Mouse (Mus musculus) hindbrain, embryonic 11.5 days (tissue): Measurements from ENCODE around the gene Ang6. TPM values are rescaled to one million over a fixed set of nuclear protein-coding genes. Genes with fewer than 3 reads are reported as not detected.
"Not testable (repeated sequence)": the region's sequence is repeated elsewhere in the genome, so short reads cannot be mapped to it uniquely, and the experiment has no call there.

Experiments
- ATAC-seq: fragments of 200-750 bp; cut with Nextera tagmentation; 2 replicates; pipeline ENCODE4 v1.8.0; 2017; ENCODE audit warnings: mild to moderate bottlenecking, moderate TSS enrichment, moderate library complexity; ENCODE audit not compliant: low FRiP score
- DNase-seq: peaks from one replicate; pipeline ENCODE4 v3.0.0-alpha.2; 2015; ENCODE audit warnings: low spot score
- H3K27ac ChIP-seq: fragments of 300-500 bp; sonication (generic); 2 replicates; pipeline ENCODE4 v1.5.1; 2014; ENCODE audit warnings: mild to moderate bottlenecking, low read depth, low read length
- H3K27me3 ChIP-seq: fragments of 300-500 bp; sonication (generic); 2 replicates; pipeline ENCODE4 v1.6.1; 2014; ENCODE audit warnings: mild to moderate bottlenecking, low read length, moderate library complexity, mixed read lengths; ENCODE audit not compliant: control insufficient read depth, insufficient read depth
- H3K36me3 ChIP-seq: fragments of 300-500 bp; sonication (generic); 2 replicates; pipeline ENCODE4 v1.6.1; 2014; ENCODE audit warnings: mild to moderate bottlenecking, low read length, moderate library complexity, mixed read lengths; ENCODE audit not compliant: control insufficient read depth, insufficient read depth
- H3K4me1 ChIP-seq: fragments of 300-500 bp; sonication (generic); replicated peaks from 2 replicates; pipeline ENCODE4 v1.6.1; 2014; ENCODE audit warnings: low read length, mixed read lengths; ENCODE audit not compliant: control insufficient read depth, insufficient read depth
- H3K4me2 ChIP-seq: fragments of 300-500 bp; sonication (generic); replicated peaks from 2 replicates; pipeline ENCODE4 v1.6.1; 2014; ENCODE audit warnings: mild to moderate bottlenecking, low read depth, low read length
- H3K4me3 ChIP-seq: fragments of 300-500 bp; sonication (generic); 2 replicates; pipeline ENCODE4 v1.5.1; 2014; ENCODE audit warnings: low read depth, low read length
- H3K9ac ChIP-seq: fragments of 300-500 bp; sonication (generic); 2 replicates; pipeline ENCODE4 v1.6.1; 2014; ENCODE audit warnings: low read depth, low read length
- H3K9me3 ChIP-seq: fragments of 300-500 bp; sonication (generic); 2 replicates; pipeline ENCODE4 v1.6.1; 2016; ENCODE audit warnings: low read length; ENCODE audit not compliant: control insufficient read depth
- WGBS: fragments of 180-500 bp; shearing (Covaris S2); extraction: QIAGEN DNeasy Blood & Tissue Kit; methylation state at CpG from one replicate; pipeline ENCODE4 v1.1.7; 2014; 5-methylcytosine and 5-hydroxymethylcytosine counted together
- polyA plus RNA-seq: library from polyadenylated mRNA; unstranded; fragments of >200 nt; fragmentation: Nextera tagmentation; extraction: Ambion mirVana; gene quantifications from 2 replicates; pipeline ENCODE4 v1.2.1, GENCODE M21; 2014

Gene Ang6
- polyA plus RNA-seq, 1 experiment from 2014 or later: not detected

DNA sequence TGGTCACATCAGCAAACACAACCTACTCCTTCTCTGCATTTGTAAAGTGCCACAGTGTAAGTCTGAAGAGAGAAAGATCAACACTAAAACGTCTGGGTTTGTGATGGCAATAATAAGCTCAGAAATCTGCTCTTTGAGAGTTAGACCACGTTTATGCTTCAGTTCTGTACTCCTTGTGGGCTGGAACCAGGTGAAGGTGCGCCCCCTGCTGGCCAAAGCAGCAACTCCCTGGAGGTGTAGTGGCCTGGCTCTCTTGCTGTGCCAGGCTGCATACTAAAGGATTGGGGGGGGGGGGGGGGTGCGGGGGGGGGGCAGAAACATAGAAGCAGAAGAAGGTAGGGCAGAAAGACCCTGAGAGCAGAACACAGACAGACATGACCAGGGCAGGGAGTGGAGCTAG, 18.2 kb downstream of the Ang6 start:
- Histone ChIP-seq H3K27me3 (no peaks in the 10 kb centered on the region), H3K4me3 (no peak overlapping the region), H3K9ac (no peak overlapping the region), H3K9me3 (no peaks in the 10 kb centered on the region), H3K4me1 (no peaks in the 10 kb centered on the region), H3K27ac (no peak overlapping the region), H3K36me3 (no peaks in the 10 kb centered on the region), H3K4me2 (no peak overlapping the region)
- DNase-seq: peak; percentile 72
- peak; percentile 79 for ATAC-seq
- WGBS: 3% methylated on average over 4 of the region's 4 CpGs

- no peak overlapping the region for H3K4me3 ChIP-seq
- no peak overlapping the region for H3K9ac ChIP-seq
- no peaks in the 10 kb centered on the region for H3K27me3 ChIP-seq
- ATAC-seq (no peak), DNase-seq (no peak)
- no peaks in the 10 kb centered on the region for H3K9me3 ChIP-seq
- no peak overlapping the region for H3K27ac ChIP-seq
- H3K4me1 ChIP-seq: no peaks in the 10 kb centered on the region
- WGBS: 65% methylated on average over 4 of the region's 4 CpGs
- H3K4me2 ChIP-seq: no peak overlapping the region
- no peaks in the 10 kb centered on the region for H3K36me3 ChIP-seq
Observed at GRCm38 (mm10) chr14:43983454-43983853, 18.6 kb downstream of the Ang6 start.

GRCm38 (mm10) chr14:43956769-43957168, 45.3 kb downstream of the Ang6 start, which contains the start of gene Ang5:
TSS of gene Ang5 (plus strand) at chr14:43957069.
- not testable (repeated sequence) for H3K27ac ChIP-seq, ATAC-seq, H3K4me2 ChIP-seq, H3K27me3 ChIP-seq, H3K9me3 ChIP-seq, H3K4me3 ChIP-seq, H3K9ac ChIP-seq, DNase-seq, H3K4me1 ChIP-seq, H3K36me3 ChIP-seq
- no CpG with 5 or more reads among the region's 2 CpGs for WGBS

DNA sequence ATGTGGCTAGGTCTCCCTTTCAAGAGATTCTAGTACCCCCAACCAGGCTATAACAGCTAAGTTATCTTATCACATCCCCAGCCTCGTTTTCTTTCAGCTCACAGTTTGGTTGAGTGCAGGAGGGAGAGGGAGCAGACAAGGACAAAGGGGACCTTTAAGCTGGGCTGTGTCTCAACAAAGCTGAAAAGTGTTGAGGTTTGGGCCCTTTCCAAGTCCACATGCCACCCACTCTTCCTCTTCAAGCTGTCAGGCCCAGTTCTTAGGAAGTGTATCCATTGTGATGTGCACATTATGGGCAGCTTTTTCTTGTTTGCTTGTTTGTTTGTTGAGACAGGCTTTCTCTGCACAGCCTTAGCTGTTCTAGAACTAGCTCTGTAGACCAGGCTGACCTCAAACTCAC, 47.0 kb downstream of the Ang6 start:
- not testable (repeated sequence) for ATAC-seq

GRCm38 (mm10) chr14:43953382-43953781, 48.7 kb downstream of the Ang6 start:
- ATAC-seq, H3K4me2 ChIP-seq, DNase-seq, H3K9me3 ChIP-seq, H3K27ac ChIP-seq, H3K4me1 ChIP-seq, H3K9ac ChIP-seq, H3K27me3 ChIP-seq, H3K4me3 ChIP-seq, H3K36me3 ChIP-seq: not testable (repeated sequence)
- 67% methylated on average over 1 of the region's 2 CpGs for WGBS

More for the DNA sequence above, 47.0 kb downstream of the Ang6 start:
- H3K4me2 ChIP-seq, H3K9me3 ChIP-seq, H3K27ac ChIP-seq, H3K4me1 ChIP-seq, DNase-seq, H3K36me3 ChIP-seq, H3K27me3 ChIP-seq, H3K4me3 ChIP-seq, H3K9ac ChIP-seq: not testable (repeated sequence)
- no CpG with 5 or more reads among the region's 1 CpGs for WGBS

Other genes with a start within 250 kb of the Ang6 start
- not detected in 2 replicates for gene Gm8180, start 217.5 kb downstream of the Ang6 start, polyA plus RNA-seq
- gene Ear1, start 126.8 kb downstream of the Ang6 start, polyA plus RNA-seq: not detected in 2 replicates
- gene Ear10, start 78.7 kb downstream of the Ang6 start, polyA plus RNA-seq: not detected in 2 replicates
- 5.8 and 6.2 TPM in 2 replicates for gene Gm8113, start 76.9 kb downstream of the Ang6 start, polyA plus RNA-seq
- gene Ang5, start 45.2 kb downstream of the Ang6 start, polyA plus RNA-seq: not detected in 2 replicates
- not detected in 2 replicates for gene Ear2, start 100.4 kb upstream of the Ang6 start, polyA plus RNA-seq
- gene Gm3327, start 121.6 kb upstream of the Ang6 start, polyA plus RNA-seq: not detected in 2 replicates
- not detected in 2 replicates for gene Gm8212, start 195.4 kb upstream of the Ang6 start, polyA plus RNA-seq
- gene 4930503E14Rik, start 211.0 kb upstream of the Ang6 start, polyA plus RNA-seq: not detected in 2 replicates